Mouse (Mus musculus): ENCODE results near the gene Srgap1.

Srgap1 gene

DNA sequence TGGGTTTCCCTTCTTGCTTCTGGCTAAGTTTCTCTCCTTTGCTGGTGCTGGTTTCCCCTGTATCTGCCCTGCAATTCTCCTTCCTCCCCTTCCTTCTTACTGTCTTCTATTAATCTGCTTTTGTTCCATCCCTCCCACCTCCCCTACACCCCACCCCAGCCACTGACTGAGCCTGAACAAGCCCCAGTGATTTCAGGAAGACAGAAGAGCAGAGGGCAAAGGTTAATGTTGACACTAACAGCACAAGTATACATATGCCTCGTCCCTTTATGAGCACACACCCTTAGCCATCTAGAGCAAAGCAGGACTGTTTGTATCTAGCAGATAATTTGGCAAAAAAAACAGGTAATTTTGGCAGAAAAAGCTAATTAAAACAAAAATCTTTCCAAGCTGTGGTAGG lies 291.3 kb downstream of the Srgap1 start:
- DNase-seq = no peak

DNA sequence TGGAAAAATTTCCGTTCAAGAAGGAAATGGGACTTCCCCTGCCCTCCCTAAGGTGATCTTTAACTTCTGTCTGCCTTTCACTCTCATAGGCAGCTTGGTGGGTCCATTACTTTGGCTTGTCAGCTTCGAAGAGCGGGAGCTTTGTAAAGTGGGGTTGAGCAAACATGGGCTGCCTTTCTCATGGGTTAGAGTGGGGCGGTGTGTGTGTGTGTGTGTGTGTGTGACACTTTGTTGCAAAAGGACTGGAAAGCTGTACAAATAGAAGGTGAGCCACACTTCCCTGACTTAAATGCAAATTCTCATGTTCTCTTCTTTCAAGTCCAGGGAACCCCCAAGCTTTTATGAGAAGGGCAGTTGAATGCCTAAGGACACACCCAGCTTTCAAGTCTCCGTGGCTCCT lies 292.9 kb downstream of the Srgap1 start:
- no peak for DNase-seq

DNA sequence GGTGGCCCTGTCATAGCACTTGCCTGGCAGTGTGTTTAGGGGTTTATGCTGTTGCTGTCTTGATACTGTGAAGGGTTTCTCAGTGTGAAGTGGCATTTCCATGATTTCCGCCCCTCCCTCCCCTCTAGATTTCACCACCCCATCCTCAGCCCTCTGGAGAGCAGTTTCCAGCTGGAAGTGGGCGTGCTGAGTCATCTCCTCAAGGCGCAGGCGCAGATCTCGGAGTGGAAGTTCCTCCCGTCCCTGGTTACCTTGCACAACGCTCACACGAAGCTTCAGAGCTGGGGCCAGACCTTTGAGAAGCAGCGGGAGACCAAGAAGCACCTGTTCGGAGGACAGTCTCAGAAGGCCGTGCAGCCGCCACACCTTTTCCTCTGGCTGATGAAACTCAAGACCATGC lies 296.9 kb downstream of the Srgap1 start:
- DNase-seq = no peak

DNA sequence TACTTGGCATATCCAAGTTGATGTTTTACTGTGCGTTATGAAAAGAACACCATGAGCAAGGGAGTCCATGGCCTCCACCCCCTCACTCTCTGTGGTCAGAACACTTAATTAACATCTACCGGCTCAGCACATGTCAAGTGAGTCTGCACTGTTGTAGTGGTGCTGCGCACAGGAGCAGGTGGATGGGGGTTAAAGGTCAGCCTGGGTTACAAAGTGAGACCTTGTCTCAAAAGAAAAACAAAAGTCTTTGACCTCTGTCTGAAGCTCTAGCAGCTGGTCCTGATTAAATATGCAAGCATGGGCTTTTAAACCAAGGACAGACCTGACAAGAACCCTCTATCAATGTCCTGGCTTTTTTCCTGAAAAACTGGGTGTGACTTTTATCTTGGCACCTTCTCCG lies 304.8 kb downstream of the Srgap1 start:
- no peak for DNase-seq

DNA sequence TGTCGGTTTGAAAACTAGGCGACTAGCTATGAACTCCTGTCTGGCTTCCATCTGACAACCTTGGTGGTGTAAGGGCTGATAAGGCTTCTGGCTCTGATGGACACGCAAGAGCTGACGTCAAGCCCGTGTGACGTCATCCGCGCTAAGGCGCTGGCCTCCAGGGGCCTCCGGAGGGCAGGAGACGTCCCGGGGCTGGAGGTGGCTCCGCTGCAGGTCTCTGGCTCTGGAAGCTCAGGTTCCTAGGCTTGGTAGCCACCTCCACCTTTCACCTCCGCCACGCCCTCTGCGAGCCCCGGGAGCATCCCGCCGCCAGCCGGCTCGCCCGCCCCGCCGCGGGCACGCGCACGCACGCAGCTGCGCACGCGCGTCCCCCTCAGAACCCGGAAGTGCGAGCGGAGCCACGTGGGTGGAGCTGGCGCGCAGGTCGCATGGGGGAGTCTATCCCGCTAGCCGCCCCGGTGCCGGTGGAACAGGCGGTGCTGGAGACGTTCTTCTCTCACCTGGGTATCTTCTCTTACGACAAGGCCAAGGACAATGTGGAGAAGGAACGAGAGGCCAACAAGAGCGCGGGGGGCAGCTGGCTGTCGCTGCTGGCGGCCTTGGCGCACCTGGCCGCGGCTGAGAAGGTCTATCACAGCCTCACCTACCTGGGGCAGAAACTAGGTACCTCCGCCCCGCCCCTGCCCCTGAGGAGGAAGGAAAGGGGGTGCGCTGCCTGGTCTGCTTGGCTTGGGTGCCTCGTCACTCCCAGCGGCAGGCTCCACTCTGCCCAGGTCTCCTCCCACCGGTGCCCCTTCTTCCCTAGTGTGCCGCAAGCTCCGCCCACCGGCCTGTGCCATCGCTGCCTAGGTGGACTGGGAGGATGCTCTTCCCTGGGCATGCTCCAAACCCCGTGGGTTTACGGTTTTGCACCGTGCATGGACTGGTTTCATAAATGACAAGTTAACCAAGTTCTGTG lies 307.3 kb downstream of the Srgap1 start, which contains the start of gene BC048403:
TSS of gene BC048403 (plus strand) at position 390 of the 958 bp plus-strand sequence.
- DNase-seq = peak; percentile 92 to 95

DNA sequence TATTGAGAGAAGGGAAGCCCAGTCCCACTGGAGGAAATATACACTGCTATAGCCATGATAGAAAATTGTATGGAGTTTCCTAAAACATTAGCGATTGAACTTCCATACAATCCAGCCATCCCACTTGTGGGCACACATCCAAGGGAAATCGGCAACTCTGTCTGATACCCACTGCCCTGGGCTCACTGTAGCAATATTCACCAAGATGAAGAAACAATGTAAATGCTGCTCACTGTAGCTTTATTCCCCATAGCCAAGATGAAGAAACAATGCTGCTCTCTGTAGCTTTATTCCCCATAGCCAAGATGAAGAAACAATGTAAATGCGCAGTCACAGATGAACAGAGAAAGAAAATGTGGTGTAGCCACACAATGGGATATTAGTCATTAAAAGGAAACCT lies 309.9 kb downstream of the Srgap1 start:
- no peak for DNase-seq

DNA sequence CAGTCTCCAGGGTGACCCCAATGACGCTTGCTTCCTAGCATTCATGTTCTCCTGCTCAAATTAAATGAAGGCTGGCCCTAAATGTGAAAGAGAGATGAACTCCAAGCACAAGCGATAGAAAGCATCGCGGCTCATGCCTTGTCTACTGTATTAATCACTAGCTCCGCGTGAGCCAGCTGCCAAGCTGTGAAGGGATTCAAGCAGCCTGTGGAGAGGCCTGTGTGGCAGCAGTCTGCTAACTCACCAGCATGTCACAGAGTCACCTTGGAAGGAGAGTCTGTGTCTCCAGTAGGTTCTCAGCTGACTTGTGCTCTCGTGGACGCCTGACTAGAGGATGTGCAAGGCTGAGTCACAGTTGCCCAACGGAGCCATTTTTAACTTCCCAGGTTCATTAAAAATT lies 314.6 kb downstream of the Srgap1 start:
- no peak for DNase-seq

DNA sequence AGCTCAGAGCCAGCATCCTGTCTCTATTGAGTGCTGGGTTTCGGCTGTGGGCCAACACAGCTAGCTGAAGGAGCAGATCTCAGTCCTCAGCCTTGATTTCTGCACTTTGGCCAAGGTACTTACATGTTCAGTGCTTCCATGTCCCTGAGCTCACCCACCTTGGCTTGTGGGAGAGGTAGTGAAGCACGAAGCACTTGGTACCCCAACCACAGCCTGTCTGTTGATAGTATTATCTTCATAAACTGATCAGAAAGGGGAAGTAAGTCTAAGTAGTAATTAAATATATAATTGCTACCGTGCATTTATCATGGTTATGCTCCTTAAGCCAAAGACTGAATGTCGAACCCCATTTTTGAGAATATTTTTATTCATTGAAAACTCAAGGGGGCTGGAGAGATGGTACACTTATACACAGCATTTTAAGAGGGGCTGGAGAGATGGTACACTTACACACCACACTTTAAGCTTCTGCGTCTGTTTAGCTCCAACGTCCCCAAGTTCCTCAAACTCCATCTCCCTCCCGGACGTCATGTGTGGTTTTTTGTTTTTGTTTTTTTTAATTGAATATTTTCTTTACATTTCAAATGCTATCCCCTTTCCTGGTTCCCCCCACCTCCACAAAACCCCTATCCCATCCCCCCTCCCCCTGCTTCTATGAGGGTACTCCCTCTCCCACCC lies 315.9 kb downstream of the Srgap1 start:
- DNase-seq = no peak
